Mouse (Mus musculus) thymus, adult 2 months (tissue): Measurements from ENCODE around the gene Triobp.

Experiments
- CTCF ChIP-seq: fragments of 200-500 bp; IDR thresholded peaks from 2 replicates; pipeline ENCODE4 v1.5.1; 2012; ENCODE audit warnings: mild to moderate bottlenecking, control low read depth, low read length, moderate library complexity, borderline replicate concordance; ENCODE audit not compliant: control insufficient read depth, poor library complexity, insufficient read depth; ENCODE audit errors: extremely low read depth
- POLR2A ChIP-seq: fragments of 200-500 bp; IDR thresholded peaks from 2 replicates; pipeline ENCODE4 v1.6.1; 2012; ENCODE audit warnings: mild to moderate bottlenecking, low read length, control low read depth, moderate library complexity; ENCODE audit not compliant: control insufficient read depth, poor library complexity, insufficient read depth; ENCODE audit errors: extremely low read depth

DNA sequence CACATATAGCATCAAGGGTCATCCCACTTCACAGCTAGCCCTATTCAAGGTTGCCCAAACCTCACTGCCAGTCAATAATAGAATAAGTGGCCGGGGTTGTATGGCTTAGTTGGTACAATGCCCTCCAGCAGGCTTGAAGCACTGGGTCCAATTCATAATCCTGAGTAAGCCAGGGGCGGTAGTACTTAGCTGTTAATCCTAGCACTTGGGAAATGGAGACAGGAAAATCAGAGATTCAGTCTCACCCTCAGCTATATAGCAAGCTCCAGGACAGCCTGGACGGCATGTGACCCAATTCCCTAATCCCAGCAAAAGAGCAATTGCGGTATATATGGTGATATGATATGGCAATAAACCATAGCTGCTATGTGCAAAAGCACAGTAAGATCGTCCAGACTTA is 59.5 kb downstream of the Triobp start:
- TF ChIP-seq CTCF (no peak), POLR2A (no peak)
